Mouse (Mus musculus) adrenal gland, adult 18-20 months (tissue): Measurements from ENCODE around the gene Uvrag. TPM values are rescaled to one million over a fixed set of nuclear protein-coding genes. Genes with fewer than 3 reads are reported as not detected.
"Not testable (repeated sequence)": the region's sequence is repeated elsewhere in the genome, so short reads cannot be mapped to it uniquely, and the experiment has no call there.

Source experiments
- DNase-seq, 2 experiments: peaks; one replicate each; pipeline ENCODE4 v3.0.0; 2021 to 2022; ENCODE audit warnings: low spot score in 2 of 2
- total RNA-seq, 2 experiments: library from RNA; stranded (reverse); gene quantifications; 1 replicate in 1 of 2; 2 replicates in 1 of 2; pipeline ENCODE4 v1.2.3; 2021

Gene Uvrag
- total RNA-seq, 2 experiments from 2014 or later: 15.4 to 29.0 TPM

GRCm38 (mm10) chr7:98985935-98986334 lies 155.0 kb downstream of the Uvrag start:
- DNase-seq: no peak

GRCm38 (mm10) chr7:98985489-98985888 lies 155.5 kb downstream of the Uvrag start:
- DNase-seq: no peak

DNA sequence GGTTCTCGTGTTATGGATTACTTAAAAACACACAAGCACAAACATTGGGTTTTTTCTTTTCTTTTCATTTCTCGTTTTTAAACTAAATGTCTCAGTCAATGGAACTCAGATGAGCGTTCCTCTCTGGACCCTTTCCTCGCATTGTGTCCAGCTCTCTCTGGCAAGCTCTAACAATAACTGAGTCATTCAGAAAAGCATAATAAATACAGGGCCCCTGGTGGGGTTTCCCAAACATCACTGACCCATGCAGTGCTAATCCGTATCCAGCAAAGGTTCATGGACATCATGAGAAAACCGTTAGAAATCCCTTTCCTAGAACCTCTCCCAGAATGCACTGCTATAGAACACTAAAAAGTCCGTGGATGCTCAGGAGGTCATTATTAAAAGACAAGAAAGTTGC lies 156.6 kb downstream of the Uvrag start:
- DNase-seq: no peak

- DNase-seq: no peak
Observed at GRCm38 (mm10) chr7:98983058-98983457, 157.9 kb downstream of the Uvrag start.

DNA sequence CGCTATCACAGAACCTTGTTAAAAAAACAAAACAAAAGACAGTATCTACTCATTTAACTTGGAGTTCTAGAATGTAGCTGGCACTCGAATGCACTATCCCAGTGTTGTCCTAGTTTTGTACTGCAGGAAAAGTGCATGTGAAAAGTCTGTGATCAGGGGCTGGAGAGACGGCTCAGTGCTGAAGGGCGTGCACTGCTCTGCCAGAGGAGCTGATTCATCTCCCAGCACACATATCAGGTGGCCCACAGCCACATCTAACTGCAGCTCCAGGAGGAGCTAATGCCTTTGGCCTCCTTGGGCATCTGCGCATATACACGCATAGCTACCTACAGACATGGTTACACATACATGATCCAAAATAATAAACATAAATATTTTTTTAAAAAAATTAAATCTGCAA lies 159.5 kb downstream of the Uvrag start:
- DNase-seq: no peak

GRCm38 (mm10) chr7:98976839-98977457 lies 164.0 kb downstream of the Uvrag start:
- DNase-seq: no peak

DNA sequence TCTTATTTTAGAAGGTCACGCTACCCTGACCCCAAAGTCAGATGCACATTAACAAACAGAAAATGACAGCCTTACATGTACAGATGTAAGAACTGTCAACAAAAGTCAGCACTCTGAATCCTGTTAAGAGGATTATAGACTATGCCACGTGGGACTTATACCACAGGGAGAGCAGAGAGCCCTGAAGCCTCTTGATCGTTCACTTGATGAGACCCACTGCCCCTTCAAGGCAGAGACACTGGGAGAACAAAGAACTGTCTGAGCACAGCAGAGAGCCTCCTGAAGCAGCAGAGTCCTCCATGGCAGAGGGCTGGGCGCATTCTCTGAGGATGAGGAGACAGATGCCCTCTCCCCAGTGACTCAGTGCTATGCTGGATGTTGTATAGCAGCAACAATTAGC lies 166.4 kb downstream of the Uvrag start:
- no peak for DNase-seq

DNA sequence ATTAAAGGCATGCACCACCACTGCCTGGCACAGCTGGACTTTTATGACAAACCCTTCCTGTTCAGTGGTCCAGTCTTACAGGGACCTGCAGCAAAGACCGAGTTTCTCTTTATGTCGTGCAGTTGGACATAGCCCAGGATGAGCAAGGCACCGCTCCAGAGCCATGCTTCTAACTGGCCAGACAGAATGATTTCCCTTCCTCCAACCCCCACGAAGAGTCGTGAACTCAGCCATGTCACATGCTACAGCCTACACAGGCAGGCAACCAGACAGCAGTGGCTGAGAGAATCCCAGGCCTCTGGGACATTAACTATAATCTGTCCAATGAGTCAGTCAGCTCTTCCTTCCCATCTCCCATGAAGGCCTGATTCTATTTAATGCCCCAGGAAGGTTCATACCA lies 170.2 kb downstream of the Uvrag start:
- DNase-seq: no peak

DNA sequence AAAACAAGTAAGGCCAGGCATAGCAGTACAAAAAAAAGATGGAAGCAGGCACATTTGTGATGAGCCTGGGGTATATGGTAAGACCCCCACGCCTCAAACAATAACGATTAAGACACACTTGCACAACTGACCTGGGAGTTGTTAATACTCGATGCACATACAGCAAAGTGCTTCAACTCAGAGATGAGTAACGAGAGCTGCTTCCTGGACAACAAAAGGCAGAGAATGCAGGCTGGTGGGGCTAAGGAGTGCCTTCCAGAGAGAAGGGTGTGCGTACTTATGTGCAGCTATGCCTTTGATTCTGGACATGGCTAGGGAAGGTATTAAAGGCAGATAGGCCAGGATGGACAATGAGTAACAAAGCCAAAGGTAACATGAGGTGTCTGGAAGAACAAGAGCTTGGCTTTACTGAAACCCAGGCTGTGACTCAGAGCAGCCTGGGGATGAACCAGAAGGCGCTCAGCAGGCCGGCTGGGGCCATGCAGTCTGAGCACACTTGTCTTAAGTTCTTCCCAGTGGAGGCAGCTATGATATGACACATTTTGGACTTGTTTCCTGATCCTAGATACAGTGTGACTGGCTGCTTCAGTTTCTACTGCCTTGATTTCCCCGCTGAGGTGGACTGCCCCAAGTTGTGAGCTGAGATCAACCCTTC lies 172.1 kb downstream of the Uvrag start:
- no peak for DNase-seq

- no peak for DNase-seq
Observed at GRCm38 (mm10) chr7:98968082-98968674, 172.8 kb downstream of the Uvrag start.

- DNase-seq: no peak
Observed at GRCm38 (mm10) chr7:98967672-98968071, 173.3 kb downstream of the Uvrag start.

DNA sequence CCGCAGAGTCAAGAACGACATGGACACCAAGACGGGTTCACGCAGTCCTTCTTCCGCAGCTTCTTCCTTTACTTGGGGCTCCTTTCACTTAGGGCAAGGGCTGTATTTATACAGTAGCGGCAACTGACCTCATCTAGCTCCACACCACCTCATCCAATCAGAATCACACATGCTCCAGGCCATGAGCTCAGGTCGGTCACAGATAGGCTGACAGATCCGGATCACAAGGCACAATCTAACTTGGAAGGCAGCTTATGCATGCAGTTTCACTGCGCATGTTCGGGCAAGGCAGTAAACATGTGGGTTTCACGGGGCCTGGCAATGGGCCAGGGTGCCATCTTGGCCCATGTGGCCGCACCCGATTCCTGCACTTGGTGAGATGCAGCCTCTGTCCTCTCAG lies 177.4 kb downstream of the Uvrag start:
- not testable (repeated sequence) for DNase-seq

- DNase-seq: peak; percentile 62 to 70
Observed at GRCm38 (mm10) chr7:98962547-98963311, 178.2 kb downstream of the Uvrag start.

- DNase-seq: no peak
Observed at GRCm38 (mm10) chr7:98962074-98962473, 178.9 kb downstream of the Uvrag start.

DNA sequence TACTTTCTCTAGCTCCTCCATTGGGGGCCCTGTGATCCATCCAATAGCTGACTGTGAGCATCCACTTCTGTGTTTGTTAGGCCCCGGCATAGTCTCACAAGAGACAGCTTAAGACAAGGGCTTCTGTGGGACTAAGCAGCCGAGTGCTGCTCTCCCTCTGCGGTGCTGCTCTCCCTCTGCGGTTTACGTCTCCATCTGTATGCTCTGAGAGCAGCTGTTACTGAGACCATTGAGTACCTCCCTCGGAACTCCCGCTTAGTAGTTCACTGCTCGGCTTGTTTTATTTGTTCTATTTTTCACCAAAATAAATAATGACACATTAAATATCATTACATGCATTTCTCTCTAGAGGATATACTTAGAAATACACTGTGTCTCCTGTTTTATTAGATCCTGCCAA lies 180.7 kb downstream of the Uvrag start:
- no peak for DNase-seq

DNA sequence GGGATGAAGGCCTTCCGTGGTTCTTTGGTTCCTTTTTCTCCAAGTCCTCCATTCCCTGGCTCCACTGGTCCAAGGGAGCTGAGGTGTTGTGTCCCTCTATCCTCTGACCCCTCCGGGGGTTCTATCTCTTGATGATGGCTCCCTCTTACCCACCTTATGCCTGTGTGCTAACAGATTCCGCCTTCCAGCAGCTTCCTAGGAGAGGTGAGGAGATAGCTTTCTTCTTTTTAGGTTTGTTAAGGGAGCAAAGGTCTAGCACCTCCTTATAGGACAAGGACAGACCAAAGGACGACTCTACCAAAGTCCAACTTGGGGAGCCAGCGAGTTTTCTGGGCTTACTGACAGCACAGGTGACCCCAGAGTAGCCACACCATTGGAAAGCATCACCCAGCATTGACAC lies 181.7 kb downstream of the Uvrag start:
- DNase-seq: no peak

DNA sequence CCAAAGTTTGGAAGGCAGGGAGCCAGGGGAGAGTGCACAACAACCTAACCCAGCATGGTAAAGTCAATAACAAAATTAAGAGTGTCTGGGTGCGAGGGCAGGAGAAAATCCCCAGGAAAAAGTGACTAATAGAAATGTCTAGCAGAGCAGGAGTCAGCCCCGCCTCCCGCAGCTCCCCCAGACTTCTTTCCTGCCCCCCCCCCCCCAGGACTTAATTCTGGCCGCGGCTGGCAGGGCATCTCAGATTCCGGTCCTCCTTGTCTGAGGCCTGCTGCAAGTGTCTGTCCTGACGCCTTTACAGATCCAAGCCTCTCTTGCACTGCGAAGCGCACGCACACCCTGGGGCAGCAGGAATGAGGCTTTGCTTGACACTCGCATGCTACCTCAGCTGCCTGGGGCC lies 182.8 kb downstream of the Uvrag start:
- no peak for DNase-seq

- no peak for DNase-seq
Observed at GRCm38 (mm10) chr7:98957111-98957741, 183.7 kb downstream of the Uvrag start.

- no peak for DNase-seq
Observed at GRCm38 (mm10) chr7:98956609-98957008, 184.3 kb downstream of the Uvrag start.

- DNase-seq: no peak
Observed at GRCm38 (mm10) chr7:98953649-98954048, 187.3 kb downstream of the Uvrag start.

DNA sequence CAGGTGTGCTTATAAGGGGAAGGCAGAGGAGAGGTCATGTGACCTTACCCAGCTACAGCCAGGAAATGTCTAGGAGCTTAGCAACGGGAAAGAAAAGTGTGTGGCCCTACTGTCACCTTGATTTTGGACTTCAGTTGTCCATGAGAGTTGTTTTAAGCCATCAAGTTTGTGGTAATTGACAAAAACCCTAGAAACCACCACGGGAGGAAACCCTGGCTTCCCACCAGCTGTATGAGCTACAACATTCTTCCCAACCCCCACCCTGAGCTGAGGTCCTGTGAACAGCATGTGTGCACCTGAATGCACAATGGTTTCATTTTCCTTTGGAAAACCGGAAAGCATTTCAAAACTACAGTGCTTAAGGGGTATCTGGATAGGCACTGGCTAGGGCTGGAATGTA lies 196.0 kb downstream of the Uvrag start:
- no peak for DNase-seq
